Mouse (Mus musculus): ENCODE results near the gene Mrpl37. TPM values are rescaled to one million over a fixed set of nuclear protein-coding genes. Genes with fewer than 3 reads are reported as not detected.

Mrpl37 gene
- polyA plus RNA-seq, 1 experiment = 181 TPM

DNA sequence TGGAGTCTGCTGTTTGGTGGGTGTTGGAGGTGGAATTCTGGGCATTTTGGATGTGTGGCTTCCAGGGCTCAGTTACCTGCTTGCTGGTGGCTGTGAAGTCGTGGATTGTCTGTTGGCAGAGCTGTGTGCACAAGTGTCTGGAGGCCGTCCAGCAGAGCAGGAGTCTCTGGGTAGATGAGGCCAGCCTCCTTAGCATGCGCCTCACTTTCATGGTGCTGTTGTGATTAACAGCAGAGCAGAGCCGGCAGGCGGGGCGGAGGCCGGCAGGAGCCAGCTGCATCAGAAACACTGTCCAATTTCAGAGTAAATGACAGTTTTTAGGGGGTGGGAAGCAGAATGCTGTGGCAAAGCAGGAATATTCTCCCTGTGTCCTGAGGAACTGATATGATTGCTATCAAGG, 47.6 kb downstream of the Mrpl37 start:
- DNase-seq (ENCODE audit: low read depth) = no peak

DNA sequence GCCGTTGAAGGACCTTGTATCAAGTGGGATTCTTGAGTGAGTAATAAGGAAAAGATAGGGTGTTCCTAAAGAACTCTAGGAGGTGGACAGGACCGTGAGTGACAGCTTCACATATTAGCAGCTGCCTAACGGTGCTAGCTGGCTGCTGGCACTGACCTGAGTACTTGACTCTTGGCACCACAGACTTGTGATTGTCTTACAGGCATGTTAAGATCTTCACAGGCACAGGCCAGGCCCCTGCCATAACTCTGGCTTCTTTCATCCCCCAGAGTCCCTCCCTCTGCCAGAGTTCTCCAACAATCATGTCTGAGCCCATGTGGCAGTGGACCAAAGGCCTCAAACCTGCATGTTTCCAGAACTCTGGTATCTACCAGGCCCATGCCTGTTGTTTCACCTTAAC, 48.1 kb downstream of the Mrpl37 start:
- DNase-seq (ENCODE audit: low read depth) = no peak

DNA sequence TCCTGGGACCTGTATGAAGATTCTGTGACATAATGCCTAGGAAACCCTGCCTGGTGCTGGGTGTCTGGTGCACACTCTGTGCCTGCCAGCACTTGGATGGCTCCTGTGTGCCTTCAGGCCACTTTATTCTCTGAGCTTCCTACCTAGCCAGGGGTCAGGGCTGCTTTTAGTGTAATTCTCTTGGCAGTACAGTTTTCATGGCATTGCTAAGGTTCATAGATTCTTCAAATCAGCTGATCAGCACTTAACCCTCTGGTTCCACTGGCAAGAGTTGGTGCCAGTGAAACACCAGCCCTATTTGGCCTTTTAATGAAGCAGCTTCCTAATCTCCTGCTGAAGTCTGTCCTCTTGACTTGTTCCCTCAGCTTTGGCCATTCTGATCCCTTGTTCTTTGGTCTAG, 49.4 kb downstream of the Mrpl37 start:
- DNase-seq (ENCODE audit: low read depth) = no peak

DNA sequence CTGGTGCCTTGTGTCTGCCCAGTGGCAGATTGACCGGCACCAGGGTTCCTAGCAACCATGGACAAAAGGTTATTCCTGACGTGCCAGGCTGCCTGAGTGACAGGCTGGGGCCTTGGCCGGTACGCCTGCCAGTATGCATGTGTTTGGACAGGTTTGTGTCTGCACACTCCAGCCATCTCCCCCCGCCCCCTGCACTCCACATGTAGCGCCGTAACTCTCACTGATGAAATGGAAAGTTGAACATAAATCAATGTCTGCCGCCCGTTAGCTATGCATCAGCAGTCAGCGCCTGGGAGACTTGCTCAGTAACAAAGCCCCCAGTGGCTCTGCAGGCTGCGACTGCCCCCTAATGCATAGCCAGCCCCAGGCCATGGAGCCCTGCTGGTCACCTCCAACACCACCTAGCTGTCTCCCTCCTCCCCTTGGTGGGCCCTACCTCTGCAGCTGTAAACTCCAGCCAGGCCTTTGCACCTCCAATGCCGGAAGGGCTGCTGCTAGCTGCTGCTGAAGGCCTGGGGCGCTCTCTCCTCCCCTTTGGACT, 50.6 kb downstream of the Mrpl37 start:
- DNase-seq (ENCODE audit: low read depth) = no peak

DNA sequence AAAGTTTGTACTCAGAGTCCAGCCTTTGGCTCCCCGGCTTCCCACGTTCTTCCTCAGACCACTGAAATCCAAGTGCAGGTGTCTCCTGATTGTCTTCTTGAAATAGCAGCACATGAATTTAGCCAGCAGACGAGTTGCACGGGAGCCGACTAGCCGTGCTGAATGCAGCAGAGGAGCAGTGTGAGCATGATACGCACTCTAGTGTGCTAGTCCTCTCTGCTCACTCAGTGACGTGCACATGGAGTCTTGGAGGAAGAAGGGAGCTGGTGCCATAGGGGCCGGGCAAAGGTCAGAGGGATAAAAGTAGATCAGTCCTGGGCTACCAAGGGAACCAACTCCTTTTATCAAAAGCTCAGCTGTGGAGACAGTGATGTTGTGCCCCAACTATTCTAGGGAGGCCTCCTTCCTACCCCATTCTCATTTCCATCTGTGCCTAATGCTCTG, 52.8 kb downstream of the Mrpl37 start:
- no peak for DNase-seq (ENCODE audit: low read depth)

DNA sequence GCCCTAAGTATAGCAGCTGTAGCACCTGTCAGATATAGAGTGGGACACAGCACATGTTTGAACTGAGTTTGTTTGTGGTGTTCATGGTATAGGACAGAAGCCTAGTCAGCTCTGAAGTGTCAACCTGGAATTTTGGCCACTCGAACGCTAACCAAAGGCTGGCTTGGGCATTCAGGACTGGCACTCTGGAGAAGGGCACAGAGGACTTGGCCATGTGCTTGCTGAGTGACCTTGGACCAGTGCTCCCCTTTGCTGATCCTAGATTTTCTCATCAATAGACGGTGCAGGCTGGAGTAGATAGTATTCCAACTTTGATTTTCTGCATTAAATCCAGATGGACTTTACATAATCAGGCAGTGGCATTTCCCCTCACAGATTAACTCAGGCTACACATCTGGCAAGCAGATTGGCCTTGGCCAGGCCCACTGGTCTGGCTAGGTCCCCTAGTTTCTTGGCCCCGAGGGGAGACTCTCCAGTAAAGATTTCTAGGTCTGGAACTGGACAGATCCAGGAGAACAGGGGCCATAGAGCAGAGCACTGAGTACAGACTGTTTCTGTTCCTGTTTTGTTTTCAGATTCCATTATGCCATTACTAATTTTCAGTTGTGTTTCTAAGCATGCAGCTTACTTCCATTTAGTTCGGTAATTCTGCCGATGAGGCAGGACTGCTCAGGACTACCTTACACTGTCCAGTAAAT, 53.4 kb downstream of the Mrpl37 start:
- DNase-seq (ENCODE audit: low read depth) = no peak

DNA sequence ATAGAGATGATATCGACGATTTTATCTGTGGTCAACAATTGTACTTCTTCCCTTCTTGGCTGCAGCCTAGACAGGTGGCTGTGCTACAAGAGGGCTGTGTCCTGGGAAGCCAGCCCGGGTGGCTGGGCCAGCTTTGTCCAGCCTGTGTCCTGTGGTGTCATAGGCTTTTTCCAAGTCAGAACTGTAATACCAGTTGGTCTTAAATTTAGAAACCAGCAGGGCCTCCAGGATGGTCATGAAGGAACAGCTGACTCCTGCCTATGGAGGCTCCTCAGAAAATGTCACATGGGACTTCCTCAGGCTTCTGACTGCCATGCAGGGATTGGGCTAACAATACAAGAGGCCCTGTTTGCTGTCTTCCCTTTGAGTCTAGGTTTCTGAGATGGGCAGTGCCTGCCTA, 54.1 kb downstream of the Mrpl37 start:
- DNase-seq (ENCODE audit: low read depth) = no peak

DNA sequence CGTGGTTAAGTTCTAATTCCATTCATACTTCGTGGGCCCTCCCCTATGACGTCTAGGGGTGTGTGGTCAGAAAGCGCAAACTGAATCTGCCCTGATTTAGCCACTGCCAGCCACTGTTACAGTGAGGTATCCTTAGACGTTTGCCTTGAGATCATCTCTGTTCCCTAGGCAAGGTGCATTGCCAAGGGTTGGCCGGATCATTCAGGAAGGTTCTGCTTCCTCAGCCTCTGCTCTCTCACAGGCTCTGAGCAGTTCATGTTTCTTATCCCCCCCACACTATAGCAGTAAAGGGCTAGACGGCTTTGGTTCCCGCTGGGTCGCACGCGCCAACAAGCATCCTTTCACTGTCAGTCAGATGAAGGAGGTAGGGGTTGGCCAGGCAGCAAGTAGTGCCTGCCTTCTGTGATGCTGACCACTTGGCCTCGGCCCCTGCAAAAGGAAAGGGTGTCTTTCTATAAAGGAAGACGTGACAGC, 54.6 kb downstream of the Mrpl37 start:
- no peak for DNase-seq (ENCODE audit: low read depth)

DNA sequence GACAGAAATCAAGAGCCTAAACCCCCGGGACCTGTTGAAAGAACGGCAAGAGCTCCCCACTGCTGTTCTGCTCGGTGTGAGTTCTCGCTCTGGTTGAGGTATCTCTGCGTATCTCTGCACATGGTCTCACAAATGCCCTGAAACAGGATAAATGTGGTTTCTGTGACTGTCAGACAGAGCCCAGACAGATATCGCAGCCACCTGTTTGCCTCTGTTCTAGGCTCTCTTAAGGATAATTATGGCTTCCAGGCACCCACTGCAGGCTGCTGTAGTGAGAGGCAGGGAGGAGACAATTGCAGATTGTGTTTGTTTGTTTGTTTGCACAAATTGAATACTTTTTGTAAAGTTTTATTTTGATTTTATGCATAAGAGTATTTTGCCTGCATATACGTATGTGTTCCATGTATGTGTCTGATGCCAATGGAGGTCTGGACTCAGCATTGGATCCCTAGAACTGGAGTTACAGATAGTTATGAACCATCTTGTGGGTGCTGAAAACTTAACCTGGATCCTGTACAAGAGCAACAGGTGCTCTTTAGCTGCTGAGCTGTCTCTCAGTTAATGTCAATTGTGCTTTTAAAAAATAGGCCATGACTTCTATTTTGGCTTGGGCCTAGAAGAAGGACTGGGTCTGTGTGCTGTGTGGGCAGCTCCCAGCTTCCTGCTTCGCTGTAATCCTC, 55.2 kb downstream of the Mrpl37 start:
- DNase-seq (ENCODE audit: low read depth) = no peak

DNA sequence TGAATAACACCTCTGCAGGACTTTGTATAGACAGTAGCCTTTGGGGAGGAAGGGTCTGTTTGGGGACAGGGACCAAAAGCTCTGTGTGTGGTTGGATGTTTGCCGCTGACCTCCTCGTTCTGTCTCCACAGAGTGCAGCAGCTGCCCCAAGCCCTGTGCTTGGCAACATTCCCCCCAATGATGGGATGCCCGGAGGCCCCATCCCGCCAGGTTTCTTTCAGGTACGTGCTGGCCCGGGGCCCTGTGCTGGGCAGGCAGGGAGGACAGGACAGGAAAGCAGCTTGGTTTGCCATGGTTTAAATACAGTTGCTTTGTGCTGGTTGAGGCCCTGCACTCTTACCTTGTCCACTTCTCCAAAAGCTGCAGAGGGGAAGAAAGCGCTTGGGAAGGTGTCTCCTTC, 57.1 kb downstream of the Mrpl37 start:
- no peak for DNase-seq (ENCODE audit: low read depth)

DNA sequence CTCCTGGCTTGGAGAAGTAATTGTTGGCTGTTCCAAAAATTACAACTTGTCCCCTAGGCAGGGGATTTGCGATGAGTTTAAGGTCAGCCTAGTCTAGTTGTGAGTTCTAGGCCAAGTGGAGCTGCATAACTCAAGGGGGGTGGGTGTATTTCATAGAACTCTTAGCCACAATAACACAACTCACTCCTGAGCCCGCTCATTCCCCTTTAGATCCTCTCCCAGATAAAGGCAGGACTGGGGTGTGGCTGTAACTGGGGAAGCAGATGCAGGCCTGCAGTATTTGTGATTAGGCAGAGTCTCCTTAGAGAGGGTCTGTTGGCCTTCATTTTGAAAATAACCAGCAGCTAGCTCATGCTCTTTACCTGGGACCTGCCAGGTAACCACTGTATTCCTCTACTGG, 58.5 kb downstream of the Mrpl37 start:
- no peak for DNase-seq (ENCODE audit: low read depth)

DNA sequence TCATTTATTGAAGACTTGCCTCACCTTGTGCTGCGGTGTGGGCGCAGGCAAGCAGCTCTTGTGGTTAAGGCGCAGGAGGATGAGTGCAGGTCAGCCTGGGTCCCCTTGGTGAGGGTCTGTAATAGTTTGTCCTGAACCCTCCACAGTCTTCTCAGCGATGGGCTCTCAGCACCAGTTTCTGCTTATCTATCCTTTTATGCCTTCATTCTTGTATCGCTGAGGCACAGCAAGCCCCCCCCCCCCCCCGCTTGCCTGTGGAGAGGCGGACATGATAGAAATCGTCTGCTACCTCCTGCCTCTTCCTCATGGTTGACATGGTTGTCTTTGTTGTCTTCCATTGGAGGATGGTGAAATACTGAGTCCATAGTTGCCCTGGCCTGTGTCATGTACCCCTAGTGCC, 59.3 kb downstream of the Mrpl37 start:
- no peak for DNase-seq (ENCODE audit: low read depth)

DNA sequence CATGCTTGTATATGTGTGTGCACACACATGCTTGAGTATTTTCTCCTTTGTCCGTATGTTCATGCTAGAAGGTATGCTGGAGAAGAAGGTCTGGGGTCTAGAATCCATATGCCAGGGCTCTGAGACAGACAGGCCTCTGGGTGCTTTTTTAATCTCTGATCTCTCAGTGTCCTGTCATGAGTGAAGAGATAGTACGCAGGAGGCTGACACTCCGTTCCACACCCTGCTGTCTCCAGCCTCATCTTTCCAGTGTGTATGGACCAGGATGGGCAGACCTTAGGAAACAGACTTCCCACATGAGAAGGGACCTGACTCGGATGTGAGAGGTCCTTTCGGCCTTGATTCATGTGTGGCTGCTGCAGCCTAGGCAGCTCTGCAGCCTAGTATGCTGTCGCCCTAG, 59.9 kb downstream of the Mrpl37 start:
- no peak for DNase-seq (ENCODE audit: low read depth)

DNA sequence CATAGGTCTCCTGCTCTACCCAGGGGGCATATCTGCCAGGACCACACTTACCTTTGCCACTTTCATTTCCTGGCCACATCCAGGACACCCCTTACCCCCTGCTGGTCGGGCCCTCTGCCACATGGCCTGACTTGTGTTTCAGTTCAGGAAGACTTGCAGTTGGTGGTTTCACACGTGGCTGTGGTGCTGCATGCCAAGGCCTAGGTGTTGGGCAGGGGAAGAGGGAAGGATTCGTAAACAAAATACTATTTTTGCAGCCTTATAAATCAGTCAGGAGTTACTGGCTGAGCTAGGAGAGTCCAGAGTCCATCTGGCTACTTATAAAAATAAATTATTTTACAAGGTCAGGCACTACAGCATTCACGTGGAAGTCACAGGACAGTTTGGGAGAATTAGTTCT, 60.4 kb downstream of the Mrpl37 start:
- no peak for DNase-seq (ENCODE audit: low read depth)

Other genes starting within 250 kb of the Mrpl37 start
- gene Ssbp3, start 156.2 kb downstream of the Mrpl37 start, polyA plus RNA-seq (2012; rRNA removed) = 21.8 and 28.1 TPM in 2 replicates
- 25.5 and 35.6 TPM in 2 replicates for gene Cyb5rl, start 120 bp upstream of the Mrpl37 start, polyA plus RNA-seq (2012; rRNA removed)
- 0.04 and 0.37 TPM in 2 replicates for gene Cdcp2, start 30.0 kb upstream of the Mrpl37 start, polyA plus RNA-seq (2012; rRNA removed)
- gene Tmem59, start 111.5 kb upstream of the Mrpl37 start, polyA plus RNA-seq (2012; rRNA removed) = 369 and 382 TPM in 2 replicates
- gene Tceanc2, start 112.2 kb upstream of the Mrpl37 start, polyA plus RNA-seq (2012; rRNA removed) = 6.9 and 8.1 TPM in 2 replicates
- 0.19 and 0.23 TPM in 2 replicates for gene Ldlrad1, start 142.3 kb upstream of the Mrpl37 start, polyA plus RNA-seq (2012; rRNA removed)
- 7.7 and 8.8 TPM in 2 replicates for gene Lrrc42, start 186.7 kb upstream of the Mrpl37 start, polyA plus RNA-seq (2012; rRNA removed)
- 4.0 and 5.1 TPM in 2 replicates for gene Hspb11, start 186.7 kb upstream of the Mrpl37 start, polyA plus RNA-seq (2012; rRNA removed)
- gene Dio1, start 240.3 kb upstream of the Mrpl37 start, polyA plus RNA-seq (2012; rRNA removed) = 0.91 and 1.3 TPM in 2 replicates
- 50.7 and 55.4 TPM in 2 replicates for gene Yipf1, start 247.5 kb upstream of the Mrpl37 start, polyA plus RNA-seq (2012; rRNA removed)

Measured in gonadal fat pad, adult 2 months (tissue).